13 mouse cellular contexts compared by ENCODE assay signal in the genomic region with DNA sequence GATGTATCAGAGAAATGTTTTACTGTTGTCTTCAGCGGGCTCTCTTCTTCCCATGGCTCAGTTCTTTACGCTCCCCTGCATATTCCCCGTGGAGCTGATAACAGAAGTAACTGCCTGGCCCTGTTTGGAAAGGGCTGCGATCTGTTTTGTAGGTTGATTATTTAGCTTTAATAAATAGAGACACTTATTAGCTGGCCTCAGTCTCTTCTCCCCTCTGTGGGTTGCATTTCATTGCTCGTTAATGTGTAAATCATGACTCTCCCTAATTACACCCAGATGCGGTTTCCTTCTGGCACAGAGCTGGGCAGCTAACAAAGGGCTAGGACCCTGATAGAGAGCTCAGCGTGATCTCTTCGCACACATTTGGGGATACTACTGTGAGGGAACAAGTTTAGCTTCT.
DNase-seq lines count a peak whose midpoint lies in the region; ATAC-seq lines count a peak whose summit lies in the region.
"Had no signal": no experiment of that assay in that cellular context is flagged by ENCODE, and none has a peak within 500 bp of the region (broad histone marks: within the 10 kb centered on the region; RNA-seq: fewer than 3 reads in every experiment).

No protein-coding gene starts in this region.

- no peaks in the 10 kb centered on the region for H3K9me3 ChIP-seq in heart, embryonic 12.5 days (replicated peaks)
- no peaks in the 10 kb centered on the region for H3K9me3 ChIP-seq in embryonic facial prominence, embryonic 12.5 days
- no peaks in the 10 kb centered on the region for H3K9me3 ChIP-seq in limb, embryonic 10.5 days (replicated peaks)
- no peaks in the 10 kb centered on the region for H3K9me3 ChIP-seq in liver, embryonic 11.5 days (ENCODE audit: control insufficient read depth, low read length)
- H3K9me3 ChIP-seq: intestine, embryonic 15.5 days had no signal

- 32% methylated on average over 8 of the region's 8 CpGs for WGBS in heart, embryonic 12.5 days
- WGBS in embryonic facial prominence, embryonic 12.5 days = 24% methylated on average over 8 of the region's 8 CpGs
- 27% methylated on average over 8 of the region's 8 CpGs for WGBS in limb, embryonic 10.5 days
- 59% methylated on average over 8 of the region's 8 CpGs for WGBS in liver, embryonic 11.5 days

- no peaks in the 10 kb centered on the region for H3K36me3 ChIP-seq in heart, embryonic 12.5 days
- H3K36me3 ChIP-seq in embryonic facial prominence, embryonic 12.5 days = no peaks in the 10 kb centered on the region
- H3K36me3 ChIP-seq in limb, embryonic 10.5 days = no peaks in the 10 kb centered on the region
- H3K36me3 ChIP-seq in liver, embryonic 11.5 days (ENCODE audit: control insufficient read depth, insufficient read depth, low read length) = no peaks in the 10 kb centered on the region
- H3K36me3 ChIP-seq: intestine, embryonic 15.5 days had no signal

- no peaks in the 10 kb centered on the region for H3K27me3 ChIP-seq in heart, embryonic 12.5 days (replicated peaks)
- no peaks in the 10 kb centered on the region for H3K27me3 ChIP-seq in embryonic facial prominence, embryonic 12.5 days
- H3K27me3 ChIP-seq in limb, embryonic 10.5 days (ENCODE audit: low read depth, poor library complexity, severe bottlenecking) = no peaks in the 10 kb centered on the region
- H3K27me3 ChIP-seq in liver, embryonic 11.5 days (replicated peaks; ENCODE audit: control insufficient read depth, insufficient read depth, low read length) = no peaks in the 10 kb centered on the region
- H3K27me3 ChIP-seq: intestine, embryonic 15.5 days had no signal

- no peak for DNase-seq in heart, postnatal 4 days
- DNase-seq in MN1 (ENCODE audit: low spot score) = peak; percentile 53
- peak; percentile 63 for DNase-seq in limb, embryonic 10.5 days (ENCODE audit: low spot score)
- no peak for DNase-seq in right cerebral cortex, adult 18-20 months
- no peak for DNase-seq in liver, embryonic 11.5 days (ENCODE audit: low spot score)
- DNase-seq in kidney, postnatal 25 days = no peak
- DNase-seq: cerebellum, postnatal 14 days; lung, embryonic 14.5 days; right cerebral cortex, postnatal 4 days had no signal

- no peak overlapping the region for H3K4me3 ChIP-seq in heart, embryonic 12.5 days
- H3K4me3 ChIP-seq in embryonic facial prominence, embryonic 12.5 days = no peak overlapping the region
- H3K4me3 ChIP-seq in limb, embryonic 10.5 days = 0 out of 2 replicates have a peak overlapping the region, but pooled peaks have one; percentile 8
- H3K4me3 ChIP-seq in liver, embryonic 11.5 days (ENCODE audit: low read depth, low read length) = no peak overlapping the region
- H3K4me3 ChIP-seq: intestine, embryonic 15.5 days; myocyte had no signal

- H3K4me1 ChIP-seq in heart, embryonic 12.5 days (replicated peaks) = no peaks in the 10 kb centered on the region; the same call in 1 of the 2 replicates
- H3K4me1 ChIP-seq in embryonic facial prominence, embryonic 12.5 days = peaks cover 12% of the 10 kb centered on the region; the same call in 1 of the 2 replicates
- H3K4me1 ChIP-seq in limb, embryonic 10.5 days = peaks cover 36% of the 10 kb centered on the region
- H3K4me1 ChIP-seq in liver, embryonic 11.5 days (replicated peaks; ENCODE audit: control insufficient read depth, insufficient read depth, low read length) = no peaks in the 10 kb centered on the region
- H3K4me1 ChIP-seq: intestine, embryonic 15.5 days had no signal

- no peak overlapping the region for H3K27ac ChIP-seq in heart, embryonic 12.5 days (ENCODE audit: poor library complexity, severe bottlenecking)
- H3K27ac ChIP-seq in embryonic facial prominence, embryonic 12.5 days = peak overlapping the region; percentile 66; the same call in 1 of the 2 replicates
- peak overlapping the region; percentile 65 for H3K27ac ChIP-seq in limb, embryonic 10.5 days
- no peak overlapping the region for H3K27ac ChIP-seq in liver, embryonic 11.5 days (ENCODE audit: low read depth, low read length)
- H3K27ac ChIP-seq: intestine, embryonic 15.5 days had no signal

- no peak for ATAC-seq in heart, embryonic 12.5 days (ENCODE audit: insufficient number of reproducible peaks, low FRiP score)
- ATAC-seq in embryonic facial prominence, embryonic 12.5 days (ENCODE audit: insufficient number of reproducible peaks, insufficient read depth, low FRiP score, low TSS enrichment) = no peak
- ATAC-seq in liver, embryonic 11.5 days (replicated peaks; ENCODE audit: low FRiP score) = no peak
- ATAC-seq: intestine, embryonic 15.5 days had no signal

- H3K4me2 ChIP-seq in heart, embryonic 12.5 days = peak overlapping the region; percentile 21; the same call in 1 of the 2 replicates
- H3K4me2 ChIP-seq in embryonic facial prominence, embryonic 12.5 days (replicated peaks) = 0 out of 2 replicates have a peak overlapping the region, but pooled peaks have one; percentile 8
- H3K4me2 ChIP-seq in liver, embryonic 11.5 days = no peak overlapping the region
- H3K4me2 ChIP-seq: intestine, embryonic 15.5 days; lung, embryonic 14.5 days had no signal

- no peak overlapping the region for H3K9ac ChIP-seq in heart, embryonic 12.5 days
- no peak overlapping the region for H3K9ac ChIP-seq in embryonic facial prominence, embryonic 12.5 days
- no peak overlapping the region for H3K9ac ChIP-seq in liver, embryonic 11.5 days (ENCODE audit: low read depth, low read length)
- H3K9ac ChIP-seq: intestine, embryonic 15.5 days; lung, embryonic 14.5 days had no signal

Comparison
In these comparisons a context has a peak if more than half of its experiments do, and no peak if none do; other contexts are left out.
1. H3K27ac ChIP-seq: peak in embryonic facial prominence, embryonic 12.5 days (single experiment) and limb, embryonic 10.5 days (single experiment); none in heart, embryonic 12.5 days (single experiment) and liver, embryonic 11.5 days (single experiment).
2. DNase-seq: peak in MN1 (single experiment) and limb, embryonic 10.5 days (single experiment); none in heart, postnatal 4 days (single experiment), right cerebral cortex, adult 18-20 months (single experiment), liver, embryonic 11.5 days (single experiment) and kidney, postnatal 25 days (0 of 2).